Mouse (Mus musculus): ENCODE measurements around the gene Mrps25. TPM values are rescaled to one million over a fixed set of nuclear protein-coding genes. Genes with fewer than 3 reads are reported as not detected.

The Mrps25 gene
- total RNA-seq (2014; fragmentation: Nextera tagmentation) (50.3 and 76.0 TPM in 2 replicates), total RNA-seq (2017) (55.0 and 86.6 TPM in 2 replicates)

GRCm38 (mm10) chr6:92183621-92184131 lies at the start of gene Mrps25:
Gene Mrps25, minus strand, starts transcription at chr6:92184033.
- ATAC-seq (replicated peaks; ENCODE audit: poor library complexity, severe bottlenecking), result peak; percentile 85

GRCm38 (mm10) chr6:92231762-92232161 lies 47.9 kb upstream of the Mrps25 start:
- no peak for ATAC-seq (replicated peaks; ENCODE audit: poor library complexity, severe bottlenecking)

- no peak for ATAC-seq (replicated peaks; ENCODE audit: poor library complexity, severe bottlenecking)
These were observed 47.5 kb upstream of the Mrps25 start for GRCm38 (mm10) chr6:92231356-92231755.

- no peak for ATAC-seq (replicated peaks; ENCODE audit: poor library complexity, severe bottlenecking)
These were observed 45.8 kb upstream of the Mrps25 start for GRCm38 (mm10) chr6:92229586-92229985.

GRCm38 (mm10) chr6:92229103-92229502 lies 45.3 kb upstream of the Mrps25 start:
- ATAC-seq (replicated peaks; ENCODE audit: poor library complexity, severe bottlenecking), result no peak

GRCm38 (mm10) chr6:92224981-92225380 lies 41.1 kb upstream of the Mrps25 start:
- no peak for ATAC-seq (replicated peaks; ENCODE audit: poor library complexity, severe bottlenecking)

- ATAC-seq (replicated peaks; ENCODE audit: poor library complexity, severe bottlenecking), result no peak
These were observed 38.2 kb upstream of the Mrps25 start for GRCm38 (mm10) chr6:92222021-92222420.

GRCm38 (mm10) chr6:92221604-92222003 lies 37.8 kb upstream of the Mrps25 start:
- ATAC-seq (replicated peaks; ENCODE audit: poor library complexity, severe bottlenecking), result no peak

- peak; percentile 26 for ATAC-seq (replicated peaks; ENCODE audit: poor library complexity, severe bottlenecking)
These were observed 35.6 kb upstream of the Mrps25 start for GRCm38 (mm10) chr6:92219445-92219844.

- ATAC-seq (replicated peaks; ENCODE audit: poor library complexity, severe bottlenecking), result peak; percentile 96
These were observed 31.1 kb upstream of the Mrps25 start, which contains the start of gene Rbsn for GRCm38 (mm10) chr6:92214773-92215449. Gene Rbsn, minus strand, starts transcription at chr6:92214925.

- peak; percentile 33 for ATAC-seq (replicated peaks; ENCODE audit: poor library complexity, severe bottlenecking)
These were observed 30.4 kb upstream of the Mrps25 start for GRCm38 (mm10) chr6:92214055-92214772.

- peak; percentile 79 for ATAC-seq (replicated peaks; ENCODE audit: poor library complexity, severe bottlenecking)
These were observed 15.6 kb upstream of the Mrps25 start for GRCm38 (mm10) chr6:92199414-92199813.

- ATAC-seq (replicated peaks; ENCODE audit: poor library complexity, severe bottlenecking), result peak; percentile 41
These were observed 345 bp upstream of the Mrps25 start for GRCm38 (mm10) chr6:92184178-92184577.

GRCm38 (mm10) chr6:92176450-92176849 lies 7.4 kb downstream of the Mrps25 start:
- ATAC-seq (replicated peaks; ENCODE audit: poor library complexity, severe bottlenecking), result no peak

GRCm38 (mm10) chr6:92162724-92163123 lies 21.1 kb downstream of the Mrps25 start:
- ATAC-seq (replicated peaks; ENCODE audit: poor library complexity, severe bottlenecking), result no peak

- ATAC-seq (replicated peaks; ENCODE audit: poor library complexity, severe bottlenecking), result no peak
These were observed 25.0 kb downstream of the Mrps25 start for GRCm38 (mm10) chr6:92158801-92159200.

GRCm38 (mm10) chr6:92153774-92154173 lies 30.1 kb downstream of the Mrps25 start:
- no peak for ATAC-seq (replicated peaks; ENCODE audit: poor library complexity, severe bottlenecking)

- ATAC-seq (replicated peaks; ENCODE audit: poor library complexity, severe bottlenecking), result no peak
These were observed 38.0 kb downstream of the Mrps25 start for GRCm38 (mm10) chr6:92145881-92146280.

- no peak for ATAC-seq (replicated peaks; ENCODE audit: poor library complexity, severe bottlenecking)
These were observed 47.5 kb downstream of the Mrps25 start for GRCm38 (mm10) chr6:92136356-92136755.

- ATAC-seq (replicated peaks; ENCODE audit: poor library complexity, severe bottlenecking), result no peak
These were observed 50.2 kb downstream of the Mrps25 start for GRCm38 (mm10) chr6:92133617-92134016.

All from granulocyte monocyte progenitor cell, adult 5-6 weeks (primary cell).